ENCODE assay signal across 9 mouse cellular contexts in genomic region chr7:128237593-128237926, GRCm38 (mm10). TPM values are rescaled to one million over a fixed set of nuclear protein-coding genes. Genes with fewer than 3 reads are reported as not detected.
DNase-seq lines count a peak whose midpoint lies in the region; ATAC-seq and TF ChIP-seq lines count a peak whose summit lies in the region.
"Had no signal": no experiment of that assay in that cellular context is flagged by ENCODE, and none has a peak within 500 bp of the region (broad histone marks: within the 10 kb centered on the region; RNA-seq: fewer than 3 reads in every experiment).

No protein-coding gene starts in this region.

- ATAC-seq in erythroblast, adult 5-6 weeks (replicated peaks; ENCODE audit: low FRiP score, poor library complexity, severe bottlenecking), result no peak; the same call in 1 of the 2 replicates
- ATAC-seq in liver, embryonic 11.5 days (replicated peaks; ENCODE audit: low FRiP score), result no peak
- ATAC-seq in stomach, postnatal 0 days (ENCODE audit: low FRiP score, low TSS enrichment), result no peak

- H3K9ac ChIP-seq in liver, embryonic 11.5 days (ENCODE audit: low read depth, low read length), result peak overlapping the region; percentile 91
- H3K9ac ChIP-seq in stomach, postnatal 0 days (ENCODE audit: low read length), result peak overlapping the region; percentile 89

- intact Hi-C loops in left cerebral cortex, postnatal 36 days (cut with DNase I), result loop anchor here (2.0 to 10.0 kb wide), 3 partner anchors 227 to 470 kb away; partner anchors contain the start of gene Tial1

- WGBS in spleen, adult 2 months, result under 1% methylated on average over 25 of the region's 25 CpGs
- under 1% methylated on average over 25 of the region's 25 CpGs for WGBS in liver, embryonic 11.5 days
- under 1% methylated on average over 25 of the region's 25 CpGs for WGBS in stomach, postnatal 0 days

- no peak for DNase-seq in spleen, adult 2 months (ENCODE audit: low read depth in 1 of 2, low spot score in 2 of 2)
- no peak for DNase-seq in spleen, postnatal 36 days (ENCODE audit: low spot score in 2 of 2)
- DNase-seq in liver, embryonic 11.5 days (ENCODE audit: low spot score), result no peak
- no peak for DNase-seq in stomach, postnatal 0 days (ENCODE audit: low spot score)
- no peak for DNase-seq in frontal cortex, postnatal 14 days (ENCODE audit: low spot score in 2 of 2)
- no peak for DNase-seq in left cerebral cortex, postnatal 36 days (ENCODE audit: low spot score in 2 of 2)

- peak overlapping the region; percentile 99 for H3K27ac ChIP-seq in spleen, adult 2 months (ENCODE audit: insufficient read depth, low read length)
- H3K27ac ChIP-seq in liver, embryonic 11.5 days (ENCODE audit: low read depth, low read length), result peak overlapping the region; percentile 100
- peak overlapping the region; percentile 98 for H3K27ac ChIP-seq in stomach, postnatal 0 days (replicated peaks)

- peaks cover 45% of the 10 kb centered on the region for H3K4me1 ChIP-seq in erythroblast, embryonic 14.5 days (ENCODE audit: control insufficient read depth)
- peaks cover 3% of the 10 kb centered on the region; the same call in 1 of the 2 replicates for H3K4me1 ChIP-seq in spleen, adult 2 months (ENCODE audit: control insufficient read depth, insufficient read depth, insufficient read length)
- H3K4me1 ChIP-seq in liver, embryonic 11.5 days (replicated peaks; ENCODE audit: control insufficient read depth, insufficient read depth, low read length), result peaks cover 11% of the 10 kb centered on the region; the same call in 1 of the 2 replicates
- H3K4me1 ChIP-seq in stomach, postnatal 0 days (replicated peaks; ENCODE audit: control insufficient read depth, insufficient read depth), result no peaks in the 10 kb centered on the region; the same call in 1 of the 2 replicates

- TF ChIP-seq EP300 in stomach, postnatal 0 days (optimal IDR thresholded peaks at IDR 0.05), result peak; percentile 48

- H3K36me3 ChIP-seq in erythroblast, embryonic 14.5 days (ENCODE audit: control insufficient read depth), result peaks cover 41% of the 10 kb centered on the region
- peaks cover 15% of the 10 kb centered on the region for H3K36me3 ChIP-seq in spleen, adult 2 months (ENCODE audit: control insufficient read depth, insufficient read depth, low read length)
- peaks cover 23% of the 10 kb centered on the region for H3K36me3 ChIP-seq in liver, embryonic 11.5 days (ENCODE audit: control insufficient read depth, insufficient read depth, low read length)
- H3K36me3 ChIP-seq in stomach, postnatal 0 days (ENCODE audit: control insufficient read depth, insufficient read depth, low read length), result peaks cover 22% of the 10 kb centered on the region

- H3K4me3 ChIP-seq in erythroblast, embryonic 14.5 days (replicated peaks), result peak overlapping the region; percentile 81
- peak overlapping the region; percentile 82 for H3K4me3 ChIP-seq in spleen, adult 2 months (ENCODE audit: extremely low read depth, insufficient read depth, insufficient read length)
- H3K4me3 ChIP-seq in liver, embryonic 11.5 days (ENCODE audit: low read depth, low read length), result peak overlapping the region; percentile 82
- peak overlapping the region; percentile 71 for H3K4me3 ChIP-seq in stomach, postnatal 0 days (ENCODE audit: low read depth, low read length)

- no peaks in the 10 kb centered on the region for H3K9me3 ChIP-seq in erythroblast, embryonic 14.5 days (ENCODE audit: control insufficient read depth, low read length)
- H3K9me3 ChIP-seq in liver, embryonic 11.5 days (ENCODE audit: control insufficient read depth, low read length), result no peaks in the 10 kb centered on the region
- H3K9me3 ChIP-seq in stomach, postnatal 0 days (ENCODE audit: control insufficient read depth, low read length), result no peaks in the 10 kb centered on the region

- no peak for TF ChIP-seq CTCF in spleen, adult 2 months (IDR thresholded peaks at IDR 0.05; ENCODE audit: extremely low read depth, insufficient read depth, insufficient read length, insufficient replicate concordance)
- no peak for TF ChIP-seq CTCF in stomach, postnatal 0 days (IDR thresholded peaks at IDR 0.05; ENCODE audit: low read depth)

- peak overlapping the region; percentile 84 for H3K4me2 ChIP-seq in liver, embryonic 11.5 days
- peak overlapping the region; percentile 81 for H3K4me2 ChIP-seq in stomach, postnatal 0 days (replicated peaks; ENCODE audit: low read depth)

- no peaks in the 10 kb centered on the region for H3K27me3 ChIP-seq in erythroblast, embryonic 14.5 days (ENCODE audit: control insufficient read depth)
- H3K27me3 ChIP-seq in spleen, adult 2 months (ENCODE audit: control insufficient read depth, insufficient read depth, low read length), result no peaks in the 10 kb centered on the region
- H3K27me3 ChIP-seq in liver, embryonic 11.5 days (replicated peaks; ENCODE audit: control insufficient read depth, insufficient read depth, low read length), result no peaks in the 10 kb centered on the region
- H3K27me3 ChIP-seq in stomach, postnatal 0 days (ENCODE audit: control insufficient read depth, insufficient read depth, low read length), result no peaks in the 10 kb centered on the region

- TF ChIP-seq POLR2A in spleen, adult 2 months (IDR thresholded peaks at IDR 0.05; ENCODE audit: low read depth, low read length), result no peak

RNA-seq across cellular contexts. Expression of gene 9130023H24Rik, which starts 0.3 kb away (rescaled TPM):
- 0.03 and 0.12 TPM in 2 replicates for polyA plus RNA-seq in erythroblast, embryonic 14.5 days (2012)
- total RNA-seq in erythroblast, adult 5-6 weeks (2015; ENCODE audit: low replicate concordance), result 1.7 and 3.3 TPM in 2 replicates
- 1.8 and 2.7 TPM in 2 replicates for total RNA-seq in erythroblast, adult 5-6 weeks (2017; ENCODE audit: low replicate concordance)
- polyA plus RNA-seq in spleen, adult 2 months (2012; rRNA removed), result 1.1 and 1.4 TPM in 2 replicates
- 3.8 and 4.5 TPM in 2 replicates for polyA plus RNA-seq in liver, embryonic 11.5 days (2014; fragmentation: Nextera tagmentation; extraction: Ambion mirVana)
- 4.6 and 5.0 TPM in 2 replicates for polyA plus RNA-seq in stomach, postnatal 0 days (2015; fragmentation: Nextera tagmentation; extraction: Ambion mirVana)
- 1 to 10 TPM; 2.7 to 3.7 TPM for total RNA-seq in left cerebral cortex, postnatal 36 days (2021)

RNA-seq across cellular contexts. Expression of gene Armc5, which starts 0.4 kb away (rescaled TPM):
- 2.1 and 2.3 TPM in 2 replicates for polyA plus RNA-seq in erythroblast, embryonic 14.5 days (2012)
- total RNA-seq in erythroblast, adult 5-6 weeks (2015; ENCODE audit: low replicate concordance), result 1.3 and 2.3 TPM in 2 replicates
- total RNA-seq in erythroblast, adult 5-6 weeks (2017; ENCODE audit: low replicate concordance), result 2.2 and 4.0 TPM in 2 replicates
- 32.9 and 47.1 TPM in 2 replicates for polyA plus RNA-seq in spleen, adult 2 months (2012; rRNA removed)
- 15.1 and 15.8 TPM in 2 replicates for polyA plus RNA-seq in liver, embryonic 11.5 days (2014; fragmentation: Nextera tagmentation; extraction: Ambion mirVana)
- polyA plus RNA-seq in stomach, postnatal 0 days (2015; fragmentation: Nextera tagmentation; extraction: Ambion mirVana), result 10.7 and 12.4 TPM in 2 replicates
- 10 to 100 TPM; 11.3 to 13.6 TPM for total RNA-seq in left cerebral cortex, postnatal 36 days (2021)

RNA-seq across cellular contexts. Expression of gene Tgfb1i1, which starts 9.1 kb away (rescaled TPM):
- polyA plus RNA-seq in erythroblast, embryonic 14.5 days (2012), result 0.27 and 0.30 TPM in 2 replicates
- total RNA-seq in erythroblast, adult 5-6 weeks (2015; ENCODE audit: low replicate concordance), result 0.96 and 2.9 TPM in 2 replicates
- 0.84 TPM in 1 of 2 replicates, not detected in the other for total RNA-seq in erythroblast, adult 5-6 weeks (2017; ENCODE audit: low replicate concordance)
- 33.8 and 40.4 TPM in 2 replicates for polyA plus RNA-seq in spleen, adult 2 months (2012; rRNA removed)
- polyA plus RNA-seq in liver, embryonic 11.5 days (2014; fragmentation: Nextera tagmentation; extraction: Ambion mirVana), result 35.3 and 38.2 TPM in 2 replicates
- polyA plus RNA-seq in stomach, postnatal 0 days (2015; fragmentation: Nextera tagmentation; extraction: Ambion mirVana), result 167 and 178 TPM in 2 replicates
- total RNA-seq in left cerebral cortex, postnatal 36 days (2021), result 10 to 100 TPM; 19.0 to 22.6 TPM

RNA-seq across cellular contexts. Expression of gene Slc5a2, which starts 27.9 kb away (rescaled TPM):
- polyA plus RNA-seq in erythroblast, embryonic 14.5 days (2012), result 0.88 and 1.4 TPM in 2 replicates
- not detected in 2 replicates for total RNA-seq in erythroblast, adult 5-6 weeks (2015; ENCODE audit: low replicate concordance)
- 0.85 TPM in 1 of 2 replicates, not detected in the other for total RNA-seq in erythroblast, adult 5-6 weeks (2017; ENCODE audit: low replicate concordance)
- polyA plus RNA-seq in spleen, adult 2 months (2012; rRNA removed), result 0.15 and 0.53 TPM in 2 replicates
- polyA plus RNA-seq in liver, embryonic 11.5 days (2014; fragmentation: Nextera tagmentation; extraction: Ambion mirVana), result 2.1 and 3.0 TPM in 2 replicates
- polyA plus RNA-seq in stomach, postnatal 0 days (2015; fragmentation: Nextera tagmentation; extraction: Ambion mirVana), result 0.63 and 1.0 TPM in 2 replicates
- not detected for total RNA-seq in left cerebral cortex, postnatal 36 days (2021)
- total RNA-seq: left cerebral cortex, postnatal 10 days had no signal

RNA-seq across cellular contexts. Expression of gene Cox6a2, which starts 31.4 kb away (rescaled TPM):
- polyA plus RNA-seq in erythroblast, embryonic 14.5 days (2012), result 0.10 TPM in 1 of 2 replicates, not detected in the other
- total RNA-seq in erythroblast, adult 5-6 weeks (2015; ENCODE audit: low replicate concordance), result not detected in 2 replicates
- 0.60 and 1.4 TPM in 2 replicates for total RNA-seq in erythroblast, adult 5-6 weeks (2017; ENCODE audit: low replicate concordance)
- 14.6 and 17.6 TPM in 2 replicates for polyA plus RNA-seq in spleen, adult 2 months (2012; rRNA removed)
- polyA plus RNA-seq in liver, embryonic 11.5 days (2014; fragmentation: Nextera tagmentation; extraction: Ambion mirVana), result 2.3 and 6.3 TPM in 2 replicates
- polyA plus RNA-seq in stomach, postnatal 0 days (2015; fragmentation: Nextera tagmentation; extraction: Ambion mirVana), result 0.24 and 0.46 TPM in 2 replicates
- total RNA-seq in left cerebral cortex, postnatal 36 days (2021), result 1 to 10 TPM; 7.4 to 8.7 TPM

Comparison
In these comparisons a context has a peak if more than half of its experiments do, and no peak if none do; other contexts are left out.
1. RNA of gene Tgfb1i1, which starts 9.1 kb away (polyA plus RNA-seq): 167 to 178 TPM in stomach, postnatal 0 days, 35.3 to 38.2 TPM in liver, embryonic 11.5 days and 33.8 to 40.4 TPM in spleen, adult 2 months; 0.27 to 0.30 TPM in erythroblast, embryonic 14.5 days; every median in the first group is over 10 times any median in the second.
2. Peak in every context shown above with its lines, with median percentiles within 50 percentile points of each other: H3K4me3 ChIP-seq and H3K27ac ChIP-seq.